Mouse (Mus musculus): ENCODE measurements around the gene Utp6. TPM values are rescaled to one million over a fixed set of nuclear protein-coding genes. Genes with fewer than 3 reads are reported as not detected.
A peak's percentile ranks its signal among the peaks of the same experiment; 100 is the strongest.

Gene Utp6
- polyA plus RNA-seq, 1 experiment from 2014 or later = 33.1 TPM

DNA sequence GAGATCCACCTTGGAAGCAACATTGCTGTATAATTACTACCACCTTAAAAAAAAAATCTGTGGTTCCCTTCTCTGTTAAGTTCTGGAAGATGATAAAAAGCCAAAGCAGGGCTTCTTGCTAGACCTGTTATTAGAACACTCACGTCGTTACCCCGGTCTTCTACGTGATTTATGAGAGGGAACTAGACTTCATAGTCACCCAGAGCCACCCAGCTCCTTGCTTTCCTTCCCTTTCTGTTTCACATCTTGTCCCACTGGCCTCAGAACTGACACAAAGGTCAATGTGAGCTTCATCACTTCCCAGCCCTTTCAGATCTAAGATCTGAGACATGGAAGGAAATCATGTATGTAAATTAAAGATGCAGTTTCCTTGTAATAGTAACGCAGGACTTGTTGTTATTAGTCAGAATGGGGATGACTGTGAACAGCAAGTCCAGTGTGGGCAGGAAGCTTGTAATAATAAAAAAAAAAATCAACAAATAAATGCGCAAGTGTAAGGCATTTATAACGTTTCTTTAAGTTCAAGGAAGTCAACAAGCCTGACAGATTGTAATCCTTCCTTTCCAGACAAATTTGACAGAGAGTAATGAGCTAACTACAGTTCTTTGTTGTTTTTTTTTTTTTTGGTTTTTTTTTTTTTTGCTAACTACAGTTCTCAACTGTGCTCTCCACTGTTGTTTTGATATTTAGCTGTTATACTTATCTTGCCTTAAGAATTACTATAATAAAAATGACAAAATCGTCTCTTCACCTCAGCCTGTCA, 1.2 kb upstream of the Utp6 start:
- peaks cover 7% of the 10 kb centered on the region for H3K36me3 ChIP-seq (ENCODE audit: insufficient read depth, low read length)
- DNase-seq (ENCODE audit: low spot score) (peak; percentile 36), ATAC-seq (replicated peaks; ENCODE audit: low FRiP score, low read depth) (no peak)
- no peaks in the 10 kb centered on the region for H3K9me3 ChIP-seq (replicated peaks; ENCODE audit: low read length)
- H3K4me3 ChIP-seq (replicated peaks; ENCODE audit: low read depth, low read length) = peak overlapping the region; percentile 4; the same call in 1 of the 2 replicates
- H3K27me3 ChIP-seq (ENCODE audit: insufficient read depth, low read length) = no peaks in the 10 kb centered on the region
- no peak for TF ChIP-seq CTCF (IDR thresholded peaks at IDR 0.05; ENCODE audit: low read depth)
- H3K27ac ChIP-seq = no peak overlapping the region
- WGBS = 27% methylated on average over 8 of the region's 8 CpGs
- no peak overlapping the region for H3K9ac ChIP-seq (ENCODE audit: low read depth, low read length)
- peak overlapping the region; percentile 69; the same call in 1 of the 2 replicates for H3K4me2 ChIP-seq (ENCODE audit: low read length)
- 0 out of 2 replicates have a peak, but pooled peaks cover 3% of the 10 kb centered on the region for H3K4me1 ChIP-seq (replicated peaks; ENCODE audit: insufficient read depth, low read length)

GRCm38 (mm10) chr11:79962877-79963183, 640 bp upstream of the Utp6 start:
- peak overlapping the region; percentile 69 for H3K4me2 ChIP-seq (ENCODE audit: low read length)
- peaks cover 12% of the 10 kb centered on the region for H3K36me3 ChIP-seq (ENCODE audit: insufficient read depth, low read length)
- 0 out of 2 replicates have a peak overlapping the region, but pooled peaks have one; percentile 18 for H3K9ac ChIP-seq (ENCODE audit: low read depth, low read length)
- DNase-seq (ENCODE audit: low spot score) (no peak), ATAC-seq (replicated peaks; ENCODE audit: low FRiP score, low read depth) (no peak)
- 2% methylated on average over 9 of the region's 9 CpGs for WGBS
- no peaks in the 10 kb centered on the region for H3K27me3 ChIP-seq (ENCODE audit: insufficient read depth, low read length)
- TF ChIP-seq CTCF (IDR thresholded peaks at IDR 0.05; ENCODE audit: low read depth) = no peak
- peak overlapping the region; percentile 66 for H3K4me3 ChIP-seq (replicated peaks; ENCODE audit: low read depth, low read length)
- H3K9me3 ChIP-seq (replicated peaks; ENCODE audit: low read length) = no peaks in the 10 kb centered on the region
- H3K4me1 ChIP-seq (replicated peaks; ENCODE audit: insufficient read depth, low read length) = 0 out of 2 replicates have a peak, but pooled peaks cover 3% of the 10 kb centered on the region
- H3K27ac ChIP-seq = no peak overlapping the region

DNA sequence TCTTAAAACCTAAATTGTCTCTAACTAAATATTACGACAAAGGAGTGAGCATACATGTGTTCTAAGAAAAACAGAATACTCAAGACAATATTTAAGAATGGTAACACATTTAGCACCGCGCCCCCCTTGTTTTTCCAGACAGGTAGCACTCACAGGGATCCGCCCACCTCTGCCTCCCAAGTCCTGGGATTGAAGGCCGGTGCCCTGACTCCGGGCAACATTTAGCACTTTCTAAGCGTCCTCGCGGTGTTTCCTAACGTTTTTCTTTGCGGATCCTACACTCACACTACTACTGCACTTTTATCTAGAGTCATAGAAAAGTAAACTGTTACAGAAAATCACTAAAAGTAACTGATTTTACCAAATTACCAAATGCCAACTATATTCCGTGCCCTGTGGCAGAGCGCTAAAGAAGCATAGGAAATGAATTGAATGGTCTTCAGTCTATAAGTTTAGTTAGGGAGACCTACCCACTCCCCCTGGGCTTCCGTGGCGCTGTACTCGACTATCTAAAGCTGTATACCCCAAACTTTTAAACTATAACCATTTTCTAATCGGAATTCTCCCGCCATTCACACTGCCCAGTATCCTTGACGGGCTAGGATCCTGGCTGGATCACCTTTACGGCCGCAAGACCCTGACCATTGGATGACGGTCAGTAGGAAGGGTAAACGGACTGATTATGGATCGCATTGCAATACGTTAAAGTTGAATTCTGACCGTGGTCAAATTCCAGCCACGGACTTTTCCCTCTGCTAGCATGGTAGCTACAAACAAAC, 655 bp downstream of the Utp6 start:
- H3K27ac ChIP-seq = peak overlapping the region; percentile 73
- H3K4me1 ChIP-seq (replicated peaks; ENCODE audit: insufficient read depth, low read length) = 0 out of 2 replicates have a peak, but pooled peaks cover 3% of the 10 kb centered on the region
- H3K36me3 ChIP-seq (ENCODE audit: insufficient read depth, low read length) = peaks cover 22% of the 10 kb centered on the region
- TF ChIP-seq CTCF (IDR thresholded peaks at IDR 0.05; ENCODE audit: low read depth) = no peak
- DNase-seq (ENCODE audit: low spot score) (peak; percentile 13), ATAC-seq (replicated peaks; ENCODE audit: low FRiP score, low read depth) (0 out of 2 replicates have a peak, but pooled peaks have one; percentile 25)
- H3K9me3 ChIP-seq (replicated peaks; ENCODE audit: low read length) = no peaks in the 10 kb centered on the region
- no peaks in the 10 kb centered on the region for H3K27me3 ChIP-seq (ENCODE audit: insufficient read depth, low read length)
- H3K9ac ChIP-seq (ENCODE audit: low read depth, low read length) = peak overlapping the region; percentile 61
- H3K4me2 ChIP-seq (ENCODE audit: low read length) = peak overlapping the region; percentile 90
- 5% methylated on average over 27 of the region's 27 CpGs for WGBS
- peak overlapping the region; percentile 66 for H3K4me3 ChIP-seq (replicated peaks; ENCODE audit: low read depth, low read length)

GRCm38 (mm10) chr11:79947265-79947664, 14.9 kb downstream of the Utp6 start:
- ATAC-seq (replicated peaks; ENCODE audit: low FRiP score, low read depth) = no peak
- 94% methylated on average over 3 of the region's 3 CpGs for WGBS
- TF ChIP-seq CTCF (IDR thresholded peaks at IDR 0.05; ENCODE audit: low read depth) = no peak
- H3K4me2 ChIP-seq (ENCODE audit: low read length) = no peak overlapping the region
- no peaks in the 10 kb centered on the region for H3K4me1 ChIP-seq (replicated peaks; ENCODE audit: insufficient read depth, low read length)
- H3K27ac ChIP-seq = no peak overlapping the region
- peaks cover 50% of the 10 kb centered on the region for H3K36me3 ChIP-seq (ENCODE audit: insufficient read depth, low read length)
- no peaks in the 10 kb centered on the region for H3K27me3 ChIP-seq (ENCODE audit: insufficient read depth, low read length)
- no peaks in the 10 kb centered on the region for H3K9me3 ChIP-seq (replicated peaks; ENCODE audit: low read length)
- no peak overlapping the region for H3K9ac ChIP-seq (ENCODE audit: low read depth, low read length)
- no peak for DNase-seq (ENCODE audit: low spot score)
- H3K4me3 ChIP-seq (replicated peaks; ENCODE audit: low read depth, low read length) = no peak overlapping the region

GRCm38 (mm10) chr11:79943601-79944000, 18.6 kb downstream of the Utp6 start:
- H3K27me3 ChIP-seq (ENCODE audit: insufficient read depth, low read length) = no peaks in the 10 kb centered on the region
- no peak overlapping the region for H3K27ac ChIP-seq
- DNase-seq (ENCODE audit: low spot score) (no peak), ATAC-seq (replicated peaks; ENCODE audit: low FRiP score, low read depth) (no peak)
- TF ChIP-seq CTCF (IDR thresholded peaks at IDR 0.05; ENCODE audit: low read depth) = no peak
- no peaks in the 10 kb centered on the region for H3K4me1 ChIP-seq (replicated peaks; ENCODE audit: insufficient read depth, low read length)
- 79% methylated on average over 7 of the region's 7 CpGs for WGBS
- H3K9me3 ChIP-seq (replicated peaks; ENCODE audit: low read length) = no peaks in the 10 kb centered on the region
- no peak overlapping the region for H3K4me3 ChIP-seq (replicated peaks; ENCODE audit: low read depth, low read length)
- H3K4me2 ChIP-seq (ENCODE audit: low read length) = no peak overlapping the region
- peaks cover 41% of the 10 kb centered on the region for H3K36me3 ChIP-seq (ENCODE audit: insufficient read depth, low read length)
- no peak overlapping the region for H3K9ac ChIP-seq (ENCODE audit: low read depth, low read length)

DNA sequence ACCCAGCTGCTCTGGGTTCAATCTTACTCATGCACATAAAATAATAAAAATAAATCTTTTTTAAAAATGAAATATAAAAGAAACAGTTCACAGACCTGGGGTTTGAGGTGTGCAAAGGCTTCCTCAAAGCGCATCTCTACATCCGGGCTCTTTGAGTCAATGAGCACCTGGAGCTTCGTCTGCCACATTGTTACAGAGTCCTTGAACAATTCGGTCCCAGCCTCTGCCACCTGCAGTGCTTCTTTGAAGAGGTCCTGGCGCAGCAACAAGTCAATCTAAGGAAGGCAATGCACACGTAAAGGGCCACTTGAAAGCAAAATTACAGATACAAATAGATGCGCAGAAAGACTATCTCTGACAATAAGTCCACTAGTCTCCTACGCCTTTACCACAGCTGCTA, 19.1 kb downstream of the Utp6 start:
- Histone ChIP-seq H3K4me1 (replicated peaks; ENCODE audit: insufficient read depth, low read length) (no peaks in the 10 kb centered on the region), H3K27me3 (ENCODE audit: insufficient read depth, low read length) (no peaks in the 10 kb centered on the region), H3K27ac (no peak overlapping the region), H3K36me3 (ENCODE audit: insufficient read depth, low read length) (peaks cover 43% of the 10 kb centered on the region), H3K9me3 (replicated peaks; ENCODE audit: low read length) (no peaks in the 10 kb centered on the region), H3K4me3 (replicated peaks; ENCODE audit: low read depth, low read length) (no peak overlapping the region), H3K9ac (ENCODE audit: low read depth, low read length) (no peak overlapping the region), H3K4me2 (ENCODE audit: low read length) (no peak overlapping the region)
- 95% methylated on average over 8 of the region's 8 CpGs for WGBS
- ATAC-seq (replicated peaks; ENCODE audit: low FRiP score, low read depth) (no peak), DNase-seq (ENCODE audit: low spot score) (no peak)
- no peak for TF ChIP-seq CTCF (IDR thresholded peaks at IDR 0.05; ENCODE audit: low read depth)
